Comparison of ENCODE assay signal across 7 mouse cellular contexts in the genomic region with DNA sequence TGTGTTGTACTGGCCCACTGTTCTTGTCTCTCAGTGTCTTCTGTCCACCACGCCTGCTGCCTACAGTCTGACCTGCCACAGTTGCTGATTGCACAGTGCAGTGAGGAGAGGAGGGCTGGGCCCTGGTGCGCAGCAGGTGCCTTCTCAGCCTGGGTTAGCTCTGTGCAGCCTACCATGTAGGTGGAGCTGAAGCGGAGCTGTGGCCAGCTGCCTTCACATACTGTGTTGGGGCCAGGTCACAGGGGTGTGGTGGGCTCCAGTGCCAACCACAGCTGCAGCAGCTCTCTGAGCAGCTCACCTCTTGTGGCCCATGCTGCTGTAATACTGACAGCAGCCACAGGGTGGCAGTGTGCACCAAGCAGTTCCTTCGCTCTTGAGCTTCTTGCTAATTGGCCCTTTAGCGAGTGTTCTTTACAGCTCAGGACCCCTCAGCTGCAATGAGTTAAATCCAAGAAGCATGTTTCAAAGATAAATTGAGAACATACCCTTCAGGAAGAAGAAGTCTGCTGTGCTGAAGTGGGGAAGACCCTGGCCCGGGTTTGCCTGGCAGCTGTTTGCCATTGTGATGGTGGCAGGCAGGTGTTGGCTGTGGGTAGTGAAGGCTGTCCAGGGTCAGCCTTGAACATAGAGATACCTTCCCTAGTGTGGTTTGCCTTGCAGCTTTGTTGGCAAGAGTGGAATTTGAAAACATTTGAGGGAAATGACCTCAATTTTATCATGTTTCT. TPM values are rescaled to one million over a fixed set of nuclear protein-coding genes. Genes with fewer than 3 reads are reported as not detected.
DNase-seq lines count a peak whose midpoint lies in the region; ATAC-seq lines count a peak whose summit lies in the region.

No protein-coding gene starts in this region.

- H3K36me3 ChIP-seq in limb, embryonic 12.5 days, result peaks cover 58% of the 10 kb centered on the region
- peaks cover 26% of the 10 kb centered on the region; the same call in 1 of the 2 replicates for H3K36me3 ChIP-seq in midbrain, embryonic 15.5 days (replicated peaks)

- H3K4me1 ChIP-seq in limb, embryonic 12.5 days (replicated peaks), result peaks cover 45% of the 10 kb centered on the region
- peaks cover 13% of the 10 kb centered on the region for H3K4me1 ChIP-seq in midbrain, embryonic 15.5 days

- no peaks in the 10 kb centered on the region for H3K27me3 ChIP-seq in limb, embryonic 12.5 days
- no peaks in the 10 kb centered on the region for H3K27me3 ChIP-seq in midbrain, embryonic 15.5 days (replicated peaks)

- WGBS in limb, embryonic 12.5 days, result 35% methylated on average over 6 of the region's 6 CpGs
- 39% methylated on average over 6 of the region's 6 CpGs for WGBS in midbrain, embryonic 15.5 days

- H3K9me3 ChIP-seq in limb, embryonic 12.5 days, result no peaks in the 10 kb centered on the region
- no peaks in the 10 kb centered on the region for H3K9me3 ChIP-seq in midbrain, embryonic 15.5 days

- no peak overlapping the region for H3K9ac ChIP-seq in limb, embryonic 12.5 days (replicated peaks)
- H3K9ac ChIP-seq in midbrain, embryonic 15.5 days, result no peak overlapping the region

- H3K4me3 ChIP-seq in limb, embryonic 12.5 days (replicated peaks), result no peak overlapping the region
- no peak overlapping the region for H3K4me3 ChIP-seq in midbrain, embryonic 15.5 days

- H3K4me2 ChIP-seq in limb, embryonic 12.5 days, result no peak overlapping the region
- H3K4me2 ChIP-seq in midbrain, embryonic 15.5 days, result no peak overlapping the region

- ATAC-seq in limb, embryonic 12.5 days (ENCODE audit: insufficient number of reproducible peaks, insufficient read depth, low FRiP score, low TSS enrichment, low read depth), result 0 out of 2 replicates have a peak, but pooled peaks have one; percentile 17
- peak; percentile 59 for ATAC-seq in midbrain, embryonic 15.5 days (replicated peaks)

- no peak overlapping the region for H3K27ac ChIP-seq in limb, embryonic 12.5 days
- H3K27ac ChIP-seq in midbrain, embryonic 15.5 days, result no peak overlapping the region

- peak; percentile 83 for DNase-seq in adrenal gland, adult 2 months
- DNase-seq in embryo, embryonic 10 days (ENCODE audit: low spot score), result peak; percentile 95
- peak; percentile 72 for DNase-seq in gastrocnemius, postnatal 25 days
- peak; percentile 91 for DNase-seq in kidney, adult 18-20 months
- DNase-seq in spleen, adult 18-20 months, result peak; percentile 61 to 86

RNA-seq across cellular contexts. Expression of gene Parvb, which starts 19.6 kb away (rescaled TPM):
- total RNA-seq in adrenal gland, adult 2 months (2021), result 10 to 100 TPM; 17.5 to 19.2 TPM
- 8.3 and 9.4 TPM in 2 replicates for polyA plus RNA-seq in adrenal gland, adult 2 months (2012; rRNA removed)
- 10 to 100 TPM; 51.5 to 57.7 TPM for total RNA-seq in gastrocnemius, postnatal 25 days (2021)
- polyA plus RNA-seq in limb, embryonic 12.5 days (2016; fragmentation: Nextera tagmentation; extraction: Ambion mirVana), result 3.9 TPM in 2 replicates
- 4.2 and 5.4 TPM in 2 replicates for polyA plus RNA-seq in midbrain, embryonic 15.5 days (2015; fragmentation: Nextera tagmentation; extraction: Ambion mirVana)

RNA-seq across cellular contexts. Expression of gene Samm50, which starts 20.2 kb away (rescaled TPM):
- total RNA-seq in adrenal gland, adult 2 months (2021), result 100 to 1,000 TPM; 115 to 159 TPM
- 11.3 and 15.8 TPM in 2 replicates for polyA plus RNA-seq in adrenal gland, adult 2 months (2012; rRNA removed)
- 100 to 1,000 TPM; 171 to 173 TPM for total RNA-seq in gastrocnemius, postnatal 25 days (2021)
- 106 and 111 TPM in 2 replicates for polyA plus RNA-seq in limb, embryonic 12.5 days (2016; fragmentation: Nextera tagmentation; extraction: Ambion mirVana)
- 83.3 and 86.6 TPM in 2 replicates for polyA plus RNA-seq in midbrain, embryonic 15.5 days (2015; fragmentation: Nextera tagmentation; extraction: Ambion mirVana)

RNA-seq across cellular contexts. Expression of gene Pnpla3, which starts 44.6 kb away (rescaled TPM):
- total RNA-seq in adrenal gland, adult 2 months (2021), result 10 to 100 TPM; 46.4 to 65.3 TPM
- polyA plus RNA-seq in adrenal gland, adult 2 months (2012; rRNA removed), result 178 and 239 TPM in 2 replicates
- total RNA-seq in gastrocnemius, postnatal 25 days (2021), result 10 to 100 TPM in 1 of 2 experiments, 1 to 10 TPM in 1; 6.7 to 12.8 TPM
- 0.26 and 0.42 TPM in 2 replicates for polyA plus RNA-seq in limb, embryonic 12.5 days (2016; fragmentation: Nextera tagmentation; extraction: Ambion mirVana)
- 4.6 and 6.4 TPM in 2 replicates for polyA plus RNA-seq in midbrain, embryonic 15.5 days (2015; fragmentation: Nextera tagmentation; extraction: Ambion mirVana)

Comparison
In these comparisons a context has a peak if more than half of its experiments do, and no peak if none do; other contexts are left out.
1. RNA of gene Pnpla3, which starts 44.6 kb away (polyA plus RNA-seq): 178 to 239 TPM in adrenal gland, adult 2 months; 4.6 to 6.4 TPM in midbrain, embryonic 15.5 days and 0.26 to 0.42 TPM in limb, embryonic 12.5 days; every median in the first group is over 10 times any median in the second.
2. Peak in every context shown above with its lines, with median percentiles within 50 percentile points of each other: DNase-seq.